Mouse (Mus musculus): ENCODE data around the gene Klra7. TPM values are rescaled to one million over a fixed set of nuclear protein-coding genes. Genes with fewer than 3 reads are reported as not detected.

Gene Klra7
- polyA plus RNA-seq (2012; rRNA removed), result not detected in 2 replicates

GRCm38 (mm10) chr6:130233222-130233621, at the start of gene Klra7:
Klra7 (minus strand) TSS chr6:130233322.

GRCm38 (mm10) chr6:130281828-130282227, 48.7 kb upstream of the Klra7 start, which contains the start of gene Klra10:
Klra10 (minus strand) TSS chr6:130281928.

GRCm38 (mm10) chr6:130193012-130193411, 40.1 kb downstream of the Klra7 start, which contains the start of gene Klra9:
Klra9 (minus strand) TSS chr6:130193112.

Other genes starting within 250 kb of the Klra7 start
- not detected in 2 replicates for gene Klra6, start 206.4 kb downstream of the Klra7 start, polyA plus RNA-seq (2012; rRNA removed)
- not detected in 2 replicates for gene Klra4, start 166.1 kb downstream of the Klra7 start, polyA plus RNA-seq (2012; rRNA removed)
- gene Klra8, start 103.4 kb downstream of the Klra7 start, polyA plus RNA-seq (2012; rRNA removed), result not detected in 2 replicates
- not detected in 2 replicates for gene Klra9, start 40.2 kb downstream of the Klra7 start, polyA plus RNA-seq (2012; rRNA removed)
- gene Klra10, start 48.6 kb upstream of the Klra7 start, polyA plus RNA-seq (2012; rRNA removed), result not detected in 2 replicates
- not detected in 2 replicates for gene Klra3, start 104.3 kb upstream of the Klra7 start, polyA plus RNA-seq (2012; rRNA removed)
- not detected in 2 replicates for gene Klra1, start 153.6 kb upstream of the Klra7 start, polyA plus RNA-seq (2012; rRNA removed)

All from central nervous system, embryonic 14 days (tissue).